Mouse (Mus musculus) G1E (cell line): Measurements from ENCODE around the gene March9.

Source experiments
- CTCF ChIP-seq: IDR thresholded peaks from 2 replicates; pipeline ENCODE4 v1.5.1; 2012; ENCODE audit warnings: low read depth, low read length, inconsistent platforms, mixed read lengths
- POLR2AphosphoS5 ChIP-seq: IDR thresholded peaks from 2 replicates; pipeline ENCODE4 v1.6.1; 2012; ENCODE audit warnings: low read depth, low read length, inconsistent platforms; ENCODE audit not compliant: insufficient replicate concordance
- TAL1 ChIP-seq: conservative IDR thresholded peaks from 2 replicates; pipeline ENCODE4 v1.6.1; 2012; ENCODE audit warnings: low read depth, low read length, inconsistent platforms, mixed read lengths

DNA sequence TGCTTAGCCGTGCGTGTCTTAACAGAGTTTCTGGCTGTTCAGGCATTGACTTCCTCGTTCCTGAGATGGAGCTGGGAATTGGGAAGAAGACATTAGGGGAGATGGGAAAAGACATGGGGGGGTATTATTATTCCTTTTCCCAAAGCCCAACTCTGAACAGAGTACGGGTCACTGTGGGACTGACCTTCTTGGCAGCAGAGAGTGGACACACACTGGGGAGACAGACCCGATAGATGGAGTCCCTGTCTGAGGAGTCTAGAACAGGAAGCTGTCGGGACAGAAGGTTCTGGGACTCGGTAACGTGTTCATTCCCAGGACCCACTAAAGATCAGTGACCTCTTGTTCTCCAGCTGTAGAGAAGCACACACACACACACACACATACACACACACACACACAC is 15.7 kb upstream of the March9 start:
- TF ChIP-seq POLR2AphosphoS5, result no peak
- TF ChIP-seq TAL1, result no peak
- TF ChIP-seq CTCF, result no peak
